Mouse (Mus musculus) G1E (cell line): Measurements from ENCODE around the gene Rgma.

Source experiments
- CTCF ChIP-seq: IDR thresholded peaks from 2 replicates; pipeline ENCODE4 v1.5.1; 2012; ENCODE audit warnings: low read depth, low read length, inconsistent platforms, mixed read lengths
- GATA1 ChIP-seq: IDR thresholded peaks from 2 replicates; pipeline ENCODE4 v1.6.1; 2012; ENCODE audit warnings: borderline replicate concordance, low read length, inconsistent platforms, mixed read lengths
- GATA2 ChIP-seq: IDR thresholded peaks from 2 replicates; pipeline ENCODE4 v1.6.1; 2012; ENCODE audit warnings: low read depth, low read length, inconsistent platforms, borderline replicate concordance
- TAL1 ChIP-seq: conservative IDR thresholded peaks from 2 replicates; pipeline ENCODE4 v1.6.1; 2012; ENCODE audit warnings: low read depth, low read length, inconsistent platforms, mixed read lengths

- TF ChIP-seq GATA1: no peak
- TF ChIP-seq CTCF: no peak
- TF ChIP-seq TAL1: no peak
- no peak for TF ChIP-seq GATA2
Observed at GRCm38 (mm10) chr7:73348585-73349124, 26.7 kb upstream of the Rgma start.
